Mouse (Mus musculus): ENCODE results near the gene Scgb1a1. TPM values are rescaled to one million over a fixed set of nuclear protein-coding genes. Genes with fewer than 3 reads are reported as not detected.

Scgb1a1 gene
- polyA plus RNA-seq, 1 experiment = not detected

- H3K4me3 ChIP-seq (replicated peaks) = no peak overlapping the region
- TF ChIP-seq FLI1 (IDR thresholded peaks at IDR 0.05; ENCODE audit: low read length) (no peak), GATA1 (IDR thresholded peaks at IDR 0.05; ENCODE audit: borderline replicate concordance, low read length) (no peak)
- peaks cover 10% of the 10 kb centered on the region for H3K27me3 ChIP-seq (replicated peaks)
- H3K9me3 ChIP-seq = no peaks in the 10 kb centered on the region
- no peaks in the 10 kb centered on the region for H3K36me3 ChIP-seq (replicated peaks; ENCODE audit: low read length)
- peaks cover 24% of the 10 kb centered on the region for H3K4me1 ChIP-seq
Measured at GRCm38 (mm10) chr19:9081311-9082190, 6.2 kb downstream of the Scgb1a1 start.

- H3K36me3 ChIP-seq (replicated peaks; ENCODE audit: low read length) = no peaks in the 10 kb centered on the region
- no peak overlapping the region for H3K4me3 ChIP-seq (replicated peaks)
- H3K9me3 ChIP-seq = no peaks in the 10 kb centered on the region
- TF ChIP-seq GATA1 (IDR thresholded peaks at IDR 0.05; ENCODE audit: borderline replicate concordance, low read length) (no peak), FLI1 (IDR thresholded peaks at IDR 0.05; ENCODE audit: low read length) (no peak)
- H3K27me3 ChIP-seq (replicated peaks) = peaks cover 4% of the 10 kb centered on the region
- H3K4me1 ChIP-seq = peaks cover 31% of the 10 kb centered on the region
Measured at GRCm38 (mm10) chr19:9079916-9080315, 7.8 kb downstream of the Scgb1a1 start.

- TF ChIP-seq GATA1 (IDR thresholded peaks at IDR 0.05; ENCODE audit: borderline replicate concordance, low read length) (no peak), FLI1 (IDR thresholded peaks at IDR 0.05; ENCODE audit: low read length) (no peak)
- Histone ChIP-seq H3K36me3 (replicated peaks; ENCODE audit: low read length) (no peaks in the 10 kb centered on the region), H3K9me3 (no peaks in the 10 kb centered on the region), H3K4me1 (peaks cover 34% of the 10 kb centered on the region), H3K27me3 (replicated peaks) (peaks cover 4% of the 10 kb centered on the region), H3K4me3 (replicated peaks) (no peak overlapping the region)
Measured at GRCm38 (mm10) chr19:9076982-9077660, 10.6 kb downstream of the Scgb1a1 start.

GRCm38 (mm10) chr19:9076035-9076434 is 11.7 kb downstream of the Scgb1a1 start:
- H3K4me3 ChIP-seq (replicated peaks) = no peak overlapping the region
- H3K4me1 ChIP-seq = peaks cover 42% of the 10 kb centered on the region
- no peaks in the 10 kb centered on the region for H3K36me3 ChIP-seq (replicated peaks; ENCODE audit: low read length)
- TF ChIP-seq FLI1 (IDR thresholded peaks at IDR 0.05; ENCODE audit: low read length) = no peak
- TF ChIP-seq GATA1 (IDR thresholded peaks at IDR 0.05; ENCODE audit: borderline replicate concordance, low read length) = no peak
- peaks cover 4% of the 10 kb centered on the region for H3K27me3 ChIP-seq (replicated peaks)
- no peaks in the 10 kb centered on the region for H3K9me3 ChIP-seq

GRCm38 (mm10) chr19:9075558-9075957 is 12.2 kb downstream of the Scgb1a1 start:
- TF ChIP-seq FLI1 (IDR thresholded peaks at IDR 0.05; ENCODE audit: low read length) = no peak
- peaks cover 47% of the 10 kb centered on the region for H3K4me1 ChIP-seq
- H3K4me3 ChIP-seq (replicated peaks) = no peak overlapping the region

GRCm38 (mm10) chr19:9074424-9074823 is 13.3 kb downstream of the Scgb1a1 start:
- no peaks in the 10 kb centered on the region for H3K36me3 ChIP-seq (replicated peaks; ENCODE audit: low read length)
- no peaks in the 10 kb centered on the region for H3K9me3 ChIP-seq
- peaks cover 51% of the 10 kb centered on the region for H3K4me1 ChIP-seq
- H3K4me3 ChIP-seq (replicated peaks) = no peak overlapping the region
- TF ChIP-seq FLI1 (IDR thresholded peaks at IDR 0.05; ENCODE audit: low read length) (no peak), GATA1 (IDR thresholded peaks at IDR 0.05; ENCODE audit: borderline replicate concordance, low read length) (no peak)
- peaks cover 4% of the 10 kb centered on the region for H3K27me3 ChIP-seq (replicated peaks)

More at GRCm38 (mm10) chr19:9075558-9075957, 12.2 kb downstream of the Scgb1a1 start:
- Histone ChIP-seq H3K36me3 (replicated peaks; ENCODE audit: low read length) (no peaks in the 10 kb centered on the region), H3K27me3 (replicated peaks) (peaks cover 4% of the 10 kb centered on the region), H3K9me3 (no peaks in the 10 kb centered on the region)

- Histone ChIP-seq H3K4me1 (peaks cover 50% of the 10 kb centered on the region), H3K27me3 (replicated peaks) (peaks cover 4% of the 10 kb centered on the region), H3K36me3 (replicated peaks; ENCODE audit: low read length) (no peaks in the 10 kb centered on the region), H3K9me3 (no peaks in the 10 kb centered on the region), H3K4me3 (replicated peaks) (no peak overlapping the region)
- no peak for TF ChIP-seq GATA1 (IDR thresholded peaks at IDR 0.05; ENCODE audit: borderline replicate concordance, low read length)
Measured at GRCm38 (mm10) chr19:9073776-9074411, 13.9 kb downstream of the Scgb1a1 start.

- H3K4me1 ChIP-seq = peaks cover 54% of the 10 kb centered on the region
- H3K36me3 ChIP-seq (replicated peaks; ENCODE audit: low read length) = no peaks in the 10 kb centered on the region
- no peaks in the 10 kb centered on the region for H3K9me3 ChIP-seq
- TF ChIP-seq FLI1 (IDR thresholded peaks at IDR 0.05; ENCODE audit: low read length) (no peak), GATA1 (IDR thresholded peaks at IDR 0.05; ENCODE audit: borderline replicate concordance, low read length) (no peak)
- peaks cover 5% of the 10 kb centered on the region for H3K27me3 ChIP-seq (replicated peaks)
- H3K4me3 ChIP-seq (replicated peaks) = no peak overlapping the region
Measured at GRCm38 (mm10) chr19:9072157-9072530, 15.6 kb downstream of the Scgb1a1 start.

- TF ChIP-seq FLI1 (IDR thresholded peaks at IDR 0.05; ENCODE audit: low read length) (no peak), GATA1 (IDR thresholded peaks at IDR 0.05; ENCODE audit: borderline replicate concordance, low read length) (no peak)
- H3K4me3 ChIP-seq (replicated peaks) = peak overlapping the region; percentile 40
- H3K4me1 ChIP-seq = peaks cover 55% of the 10 kb centered on the region
- no peaks in the 10 kb centered on the region for H3K36me3 ChIP-seq (replicated peaks; ENCODE audit: low read length)
- H3K9me3 ChIP-seq = no peaks in the 10 kb centered on the region
- peaks cover 5% of the 10 kb centered on the region for H3K27me3 ChIP-seq (replicated peaks)
Measured at GRCm38 (mm10) chr19:9071456-9072156, 16.2 kb downstream of the Scgb1a1 start.
